Mouse (Mus musculus): Measurements from ENCODE around the gene Irf2bp1.

- TF ChIP-seq MAFK (IDR thresholded peaks at IDR 0.05; ENCODE audit: insufficient read depth, low read depth, low read length) (no peak), ZNF384 (IDR thresholded peaks at IDR 0.05; ENCODE audit: low read depth, low read length) (no peak), HCFC1 (IDR thresholded peaks at IDR 0.05; ENCODE audit: borderline replicate concordance, insufficient read depth, low read length) (no peak)
Measured at GRCm38 (mm10) chr7:18988780-18989179, 15.1 kb upstream of the Irf2bp1 start.
